Mouse (Mus musculus) stomach, embryonic 14.5 days (tissue): ENCODE data around the gene Entpd3. TPM values are rescaled to one million over a fixed set of nuclear protein-coding genes. Genes with fewer than 3 reads are reported as not detected.

Experiments
- ATAC-seq: fragments of 200-750 bp; cut with Nextera tagmentation; 2 replicates; pipeline ENCODE4 v1.8.0; 2017; ENCODE audit warnings: low read depth, moderate TSS enrichment; ENCODE audit not compliant: insufficient number of reproducible peaks, insufficient read depth, low FRiP score
- H3K27ac ChIP-seq: fragments of 300-500 bp; sonication (generic); 2 replicates; pipeline ENCODE4 v1.5.1; 2014; ENCODE audit warnings: mild to moderate bottlenecking, low read length, moderate library complexity, mixed read lengths
- H3K27me3 ChIP-seq: fragments of 300-500 bp; sonication (generic); 2 replicates; pipeline ENCODE4 v1.6.1; 2014; ENCODE audit warnings: low read length, control low read depth, mixed read lengths; ENCODE audit not compliant: control insufficient read depth, insufficient read depth
- H3K36me3 ChIP-seq: fragments of 300-500 bp; sonication (generic); 2 replicates; pipeline ENCODE4 v1.6.1; 2014; ENCODE audit warnings: mild to moderate bottlenecking, control low read depth, low read length, moderate library complexity, mixed read lengths; ENCODE audit not compliant: control insufficient read depth, insufficient read depth
- H3K4me1 ChIP-seq: fragments of 300-500 bp; sonication (generic); 2 replicates; pipeline ENCODE4 v1.6.1; 2014; ENCODE audit warnings: low read length, control low read depth, mixed read lengths; ENCODE audit not compliant: control insufficient read depth, insufficient read depth
- H3K4me2 ChIP-seq: fragments of 300-500 bp; sonication (generic); replicated peaks from 2 replicates; pipeline ENCODE4 v1.6.1; 2014; ENCODE audit warnings: low read depth, low read length, control low read depth
- H3K4me3 ChIP-seq: fragments of 300-500 bp; sonication (generic); 2 replicates; pipeline ENCODE4 v1.5.1; 2014; ENCODE audit warnings: low read depth, low read length, control low read depth
- H3K9ac ChIP-seq: fragments of 300-500 bp; sonication (generic); replicated peaks from 2 replicates; pipeline ENCODE4 v1.6.1; 2014; ENCODE audit warnings: low read depth, mild to moderate bottlenecking, control low read depth, low read length, moderate library complexity, mixed read lengths
- H3K9me3 ChIP-seq: fragments of 300-500 bp; sonication (generic); 2 replicates; pipeline ENCODE4 v1.6.1; 2016; ENCODE audit warnings: low read depth, low read length, control low read depth; ENCODE audit not compliant: control insufficient read depth
- WGBS: fragments of 180-500 bp; shearing (Covaris S2); extraction: QIAGEN DNeasy Blood & Tissue Kit; methylation state at CpG from one replicate; pipeline ENCODE4 v1.1.7; 2014; 5-methylcytosine and 5-hydroxymethylcytosine counted together
- polyA plus RNA-seq: library from polyadenylated mRNA; unstranded; fragments of >200 nt; fragmentation: Nextera tagmentation; extraction: Ambion mirVana; gene quantifications from 2 replicates; pipeline ENCODE4 v1.2.1, GENCODE M21; 2014

The Entpd3 gene
- polyA plus RNA-seq, 1 experiment from 2014 or later = 6.3 TPM

DNA sequence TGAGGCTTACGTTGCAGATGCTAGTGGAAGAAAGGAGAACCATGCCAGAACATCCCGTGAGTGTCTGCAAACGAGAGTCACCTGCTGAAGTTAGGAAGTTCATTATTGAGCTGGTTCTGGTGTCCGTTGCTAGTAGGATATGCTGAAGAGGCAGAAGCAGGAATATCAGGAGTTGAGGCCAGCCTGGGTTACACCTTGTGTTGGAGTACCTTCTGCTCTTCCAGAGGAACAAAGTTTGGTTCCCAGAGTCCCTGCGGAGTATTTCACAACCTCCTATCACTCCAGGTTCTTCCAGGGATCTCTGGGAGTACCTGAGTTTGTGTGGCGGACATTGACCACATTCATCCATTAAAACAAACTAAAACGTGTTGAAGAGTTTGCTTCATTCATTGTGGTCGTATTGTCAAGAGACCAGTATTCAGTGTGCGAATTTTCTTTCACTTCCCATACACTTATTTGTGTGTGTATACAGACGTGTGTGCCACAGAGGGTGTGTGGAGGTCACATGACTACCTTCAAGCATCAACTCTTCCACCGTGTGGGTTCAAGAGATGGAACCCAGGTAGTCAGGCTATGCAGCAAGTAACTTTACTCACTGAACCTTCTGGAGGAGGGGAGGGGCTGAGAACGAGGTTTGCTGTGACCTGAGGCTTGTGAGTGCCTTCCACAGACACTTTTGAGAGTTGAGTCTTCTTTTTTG lies 38.2 kb downstream of the Entpd3 start:
- H3K4me2 ChIP-seq = peak overlapping the region; percentile 85
- H3K4me1 ChIP-seq = peaks cover 8% of the 10 kb centered on the region; the same call in 1 of the 2 replicates
- H3K4me3 ChIP-seq = peak overlapping the region; percentile 70
- no peak for ATAC-seq
- 50% methylated on average over 12 of the region's 12 CpGs for WGBS
- H3K36me3 ChIP-seq = peaks cover 32% of the 10 kb centered on the region
- no peaks in the 10 kb centered on the region for H3K27me3 ChIP-seq
- peak overlapping the region; percentile 74; the same call in 1 of the 2 replicates for H3K27ac ChIP-seq
- H3K9me3 ChIP-seq = no peaks in the 10 kb centered on the region
- H3K9ac ChIP-seq = peak overlapping the region; percentile 77

DNA sequence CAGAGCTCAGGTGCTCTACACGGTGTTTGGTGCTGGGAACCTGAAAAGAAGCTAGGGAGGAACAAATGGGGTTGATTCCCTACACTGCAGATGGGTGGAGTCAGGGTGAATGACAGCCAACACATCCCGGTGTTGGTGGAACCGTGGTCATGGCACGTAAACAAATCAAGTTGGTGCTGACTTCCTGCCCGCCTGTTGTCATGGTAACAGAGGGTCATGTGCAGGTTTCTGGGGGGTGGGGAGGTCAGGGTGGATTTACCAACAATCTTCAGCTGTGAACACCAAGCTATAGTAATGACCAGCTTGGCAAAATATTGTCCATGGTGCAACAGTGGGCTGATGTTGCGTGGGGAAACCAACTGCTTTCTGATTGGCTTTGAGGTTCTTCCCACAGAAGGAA lies 39.1 kb downstream of the Entpd3 start:
- no peak overlapping the region for H3K4me2 ChIP-seq
- no peak overlapping the region for H3K9ac ChIP-seq
- H3K9me3 ChIP-seq = no peaks in the 10 kb centered on the region
- 33% methylated on average over 6 of the region's 6 CpGs for WGBS
- H3K36me3 ChIP-seq = peaks cover 24% of the 10 kb centered on the region
- H3K27me3 ChIP-seq = no peaks in the 10 kb centered on the region
- H3K27ac ChIP-seq = no peak overlapping the region
- H3K4me1 ChIP-seq = peaks cover 8% of the 10 kb centered on the region; the same call in 1 of the 2 replicates
- H3K4me3 ChIP-seq = no peak overlapping the region
- ATAC-seq = no peak

DNA sequence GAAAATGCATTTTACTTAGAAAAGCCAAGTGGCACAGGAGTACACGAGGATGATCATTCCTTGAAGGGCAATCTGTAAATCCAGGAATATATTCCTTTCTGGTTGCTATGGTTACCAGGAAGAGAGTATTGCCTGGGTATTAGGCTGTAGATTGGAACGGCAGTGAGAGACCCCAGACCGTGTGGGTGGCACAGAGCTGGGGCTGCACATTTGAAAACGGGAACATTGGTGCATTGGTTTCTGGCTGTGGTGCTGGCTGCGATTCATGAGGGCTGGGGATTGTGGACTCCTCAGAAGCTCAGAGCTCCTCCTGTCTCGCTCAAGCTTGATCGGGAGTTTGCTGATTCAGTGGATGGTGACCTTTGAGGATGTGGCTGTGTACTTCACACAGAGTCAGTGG lies 40.2 kb downstream of the Entpd3 start:
- Histone ChIP-seq H3K9ac (no peak overlapping the region), H3K36me3 (peaks cover 13% of the 10 kb centered on the region), H3K27me3 (no peaks in the 10 kb centered on the region), H3K4me3 (no peak overlapping the region), H3K4me1 (peaks cover 8% of the 10 kb centered on the region; the same call in 1 of the 2 replicates), H3K27ac (no peak overlapping the region), H3K4me2 (no peak overlapping the region), H3K9me3 (no peaks in the 10 kb centered on the region)
- 79% methylated on average over 7 of the region's 7 CpGs for WGBS
- ATAC-seq = no peak

DNA sequence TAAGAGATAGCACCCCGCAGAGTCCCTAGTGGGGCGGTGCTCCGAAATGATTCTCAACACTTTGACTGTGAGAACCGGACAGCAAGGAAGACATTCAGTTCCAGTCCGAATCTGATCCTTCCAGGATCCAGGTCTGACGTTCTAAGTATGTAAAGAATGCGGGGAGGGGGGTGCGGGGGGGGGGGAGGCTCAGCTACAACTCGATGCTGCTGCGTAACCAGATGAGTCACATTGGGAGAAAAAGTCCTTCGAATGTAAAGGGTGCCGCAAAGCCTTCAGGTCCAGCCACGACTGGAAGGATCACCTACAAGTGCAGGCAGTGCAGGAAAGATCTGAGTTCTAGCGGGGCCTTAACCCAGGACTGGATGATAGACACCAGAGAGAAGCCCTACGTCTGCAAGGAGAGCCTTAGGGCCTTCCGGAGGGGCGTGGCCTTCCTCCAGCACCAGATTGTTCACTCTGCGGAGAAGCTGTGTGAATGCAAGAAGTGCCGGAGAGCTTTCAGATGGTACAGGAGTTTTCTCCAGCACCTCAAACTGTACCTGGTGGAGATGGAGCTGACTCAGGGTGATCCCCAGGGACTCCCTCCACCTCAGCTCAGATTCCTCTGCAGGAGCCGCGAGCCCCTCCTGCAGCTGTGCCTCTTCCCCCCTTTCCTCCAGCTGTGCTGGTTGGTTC lies 42.5 kb downstream of the Entpd3 start:
- Histone ChIP-seq H3K27me3 (no peaks in the 10 kb centered on the region), H3K27ac (peak overlapping the region; percentile 78), H3K4me1 (peaks cover 8% of the 10 kb centered on the region; the same call in 1 of the 2 replicates), H3K36me3 (no peaks in the 10 kb centered on the region), H3K4me3 (peak overlapping the region; percentile 30), H3K9ac (peak overlapping the region; percentile 19), H3K9me3 (no peaks in the 10 kb centered on the region), H3K4me2 (peak overlapping the region; percentile 67)
- WGBS = 17% methylated on average over 19 of the region's 21 CpGs
- ATAC-seq = peak; percentile 43; the same call in 1 of the 2 replicates

DNA sequence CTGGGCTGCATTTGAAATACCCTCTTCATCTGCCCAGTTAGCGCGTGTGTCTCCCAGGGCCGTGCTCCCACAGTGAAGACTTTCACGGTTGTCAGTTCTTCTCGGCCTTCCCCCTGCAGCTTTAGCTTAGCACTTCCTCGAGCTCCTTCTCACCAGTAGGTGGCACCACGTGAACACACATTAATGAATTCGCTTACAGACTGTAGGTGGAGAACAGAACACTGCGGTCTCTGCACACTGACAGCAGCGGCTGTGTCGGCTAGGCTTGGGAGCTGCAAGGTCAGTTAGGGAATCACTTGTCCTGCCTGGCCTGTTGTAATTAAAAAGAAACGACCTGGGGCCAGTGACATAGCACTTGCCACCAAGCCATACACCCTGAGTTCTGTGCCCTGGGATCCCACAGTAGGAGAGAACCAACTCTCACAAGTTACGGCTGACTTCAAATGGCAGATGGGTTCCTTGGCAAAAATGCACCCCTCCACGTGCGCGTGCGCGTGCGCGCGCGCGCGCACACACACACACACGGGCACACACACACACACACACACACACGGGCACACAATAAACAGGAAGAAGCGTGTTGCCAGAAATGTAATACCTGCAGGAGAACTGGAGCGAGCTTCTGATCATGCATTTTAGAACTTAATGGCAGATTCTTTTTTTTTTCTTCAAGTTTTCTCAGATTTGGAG lies 43.1 kb downstream of the Entpd3 start:
- WGBS = 10% methylated on average over 28 of the region's 28 CpGs
- Histone ChIP-seq H3K4me3 (peak overlapping the region; percentile 30), H3K4me1 (peaks cover 4% of the 10 kb centered on the region; the same call in 1 of the 2 replicates), H3K27ac (peak overlapping the region; percentile 78), H3K27me3 (no peaks in the 10 kb centered on the region), H3K36me3 (no peaks in the 10 kb centered on the region), H3K9me3 (no peaks in the 10 kb centered on the region), H3K4me2 (peak overlapping the region; percentile 67), H3K9ac (peak overlapping the region; percentile 19)
- ATAC-seq = peak; percentile 87

DNA sequence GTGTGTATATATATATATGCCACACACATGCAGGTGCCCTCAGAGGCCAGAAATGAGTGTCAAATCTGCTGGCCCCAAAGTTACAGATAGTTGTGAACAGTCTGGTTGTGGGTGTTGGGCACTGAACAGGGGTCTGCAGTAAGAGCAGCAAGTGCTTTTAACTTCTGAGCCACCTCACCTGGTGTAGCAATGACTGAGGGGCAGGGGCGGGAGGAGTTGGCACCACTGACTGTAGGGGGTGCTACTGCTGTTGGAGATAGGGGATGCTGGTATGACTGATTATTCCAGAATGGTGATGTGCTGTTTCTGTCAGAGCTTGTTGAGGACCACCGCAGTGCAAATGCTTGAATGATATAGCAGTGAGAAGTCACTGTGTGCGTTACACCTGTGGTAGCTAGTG lies 43.7 kb downstream of the Entpd3 start:
- no peak for ATAC-seq
- no peak overlapping the region for H3K9ac ChIP-seq

DNA sequence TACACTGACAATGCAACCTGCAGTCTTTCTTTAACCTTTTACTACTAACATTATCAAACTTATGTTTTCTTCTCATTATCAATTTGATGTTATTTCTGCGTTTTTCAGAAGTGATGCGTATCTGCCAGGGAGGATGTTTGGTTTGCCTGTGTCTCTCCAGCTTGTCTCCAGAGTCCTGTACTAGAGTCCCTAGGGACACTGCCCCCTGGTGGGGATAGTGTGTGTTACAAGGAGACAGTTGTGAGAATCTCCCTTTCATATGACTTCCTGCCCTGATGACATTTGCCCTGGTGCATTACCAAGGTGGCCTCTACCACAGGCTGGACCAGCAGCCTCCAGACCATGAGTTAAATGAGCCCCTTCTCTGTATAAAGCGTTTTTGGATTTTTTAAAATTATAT lies 46.9 kb downstream of the Entpd3 start:
- WGBS = 12% methylated on average over 3 of the region's 3 CpGs
- H3K9me3 ChIP-seq = no peaks in the 10 kb centered on the region
- no peak for ATAC-seq
- H3K4me1 ChIP-seq = 0 out of 2 replicates have a peak, but pooled peaks cover 2% of the 10 kb centered on the region
- H3K4me3 ChIP-seq = no peak overlapping the region
- H3K9ac ChIP-seq = no peak overlapping the region
- H3K27me3 ChIP-seq = no peaks in the 10 kb centered on the region
- no peaks in the 10 kb centered on the region for H3K36me3 ChIP-seq
- no peak overlapping the region for H3K4me2 ChIP-seq
- no peak overlapping the region for H3K27ac ChIP-seq

More for the DNA sequence above, 43.7 kb downstream of the Entpd3 start:
- no peaks in the 10 kb centered on the region for H3K36me3 ChIP-seq
- peak overlapping the region; percentile 67 for H3K4me2 ChIP-seq
- H3K4me3 ChIP-seq = no peak overlapping the region
- H3K27me3 ChIP-seq = no peaks in the 10 kb centered on the region
- H3K4me1 ChIP-seq = 0 out of 2 replicates have a peak, but pooled peaks cover 2% of the 10 kb centered on the region
- WGBS = 76% methylated on average over 3 of the region's 3 CpGs
- no peaks in the 10 kb centered on the region for H3K9me3 ChIP-seq
- H3K27ac ChIP-seq = no peak overlapping the region

DNA sequence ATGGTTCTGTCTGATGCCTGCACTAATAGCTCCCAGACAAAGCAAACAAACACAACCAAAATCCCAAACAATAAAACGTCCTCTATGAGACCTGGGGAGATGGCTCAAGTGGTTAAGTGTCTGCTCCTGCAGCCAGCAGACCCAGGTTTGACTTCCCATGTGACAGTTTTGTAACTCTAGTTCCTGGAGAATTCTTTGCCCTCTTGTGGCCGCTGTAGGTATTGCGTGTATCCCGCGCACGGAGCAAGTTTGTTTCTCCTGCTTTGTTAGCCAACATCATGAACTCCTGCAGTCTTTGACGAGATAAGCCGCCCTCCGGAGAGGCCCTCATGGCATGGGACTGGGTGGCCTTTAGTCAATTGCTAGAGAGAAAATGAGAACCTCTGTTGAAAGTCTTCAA lies 51.9 kb downstream of the Entpd3 start:
- no peak overlapping the region for H3K4me3 ChIP-seq
- H3K9ac ChIP-seq = no peak overlapping the region
- H3K4me1 ChIP-seq = no peaks in the 10 kb centered on the region
- ATAC-seq = no peak
- H3K36me3 ChIP-seq = no peaks in the 10 kb centered on the region
- H3K27me3 ChIP-seq = no peaks in the 10 kb centered on the region
- H3K4me2 ChIP-seq = no peak overlapping the region
- no peak overlapping the region for H3K27ac ChIP-seq
- no peaks in the 10 kb centered on the region for H3K9me3 ChIP-seq
- 4% methylated on average over 9 of the region's 9 CpGs for WGBS
